Mouse (Mus musculus) E14TG2a.4 (cell line): Measurements from ENCODE around the gene Ifi206.
"Not testable (repeated sequence)": the region's sequence is repeated elsewhere in the genome, so short reads cannot be mapped to it uniquely, and the experiment has no call there.

Experiments used
- H3K27me3 ChIP-seq: 2 replicates; pipeline ENCODE4 v1.6.1; 2014; ENCODE audit warnings: low read length, control low read depth; ENCODE audit not compliant: insufficient read depth
- H3K36me3 ChIP-seq: 2 replicates; pipeline ENCODE4 v1.6.1; 2014; ENCODE audit warnings: low read length, control low read depth; ENCODE audit not compliant: insufficient read depth
- H3K4me1 ChIP-seq: replicated peaks from 2 replicates; pipeline ENCODE4 v1.6.1; 2014; ENCODE audit warnings: low read depth, low read length, control low read depth
- H3K4me3 ChIP-seq: replicated peaks from 2 replicates; pipeline ENCODE4 v1.5.1; 2014; ENCODE audit warnings: mild to moderate bottlenecking, low read length
- H3K9me3 ChIP-seq: 2 replicates; pipeline ENCODE4 v1.6.1; 2014; ENCODE audit warnings: low read length, control low read depth
- CTCF ChIP-seq: conservative IDR thresholded peaks from 2 replicates; pipeline ENCODE4 v1.5.1; 2014; ENCODE audit warnings: low read length
- NANOG ChIP-seq: IDR thresholded peaks from 2 replicates; pipeline ENCODE4 v1.6.1; 2014; ENCODE audit warnings: borderline replicate concordance, low read length, mixed read lengths
- POU5F1 ChIP-seq: IDR thresholded peaks from 2 replicates; pipeline ENCODE4 v1.6.1; 2014; ENCODE audit warnings: low read length, borderline replicate concordance

The Ifi206 gene

DNA sequence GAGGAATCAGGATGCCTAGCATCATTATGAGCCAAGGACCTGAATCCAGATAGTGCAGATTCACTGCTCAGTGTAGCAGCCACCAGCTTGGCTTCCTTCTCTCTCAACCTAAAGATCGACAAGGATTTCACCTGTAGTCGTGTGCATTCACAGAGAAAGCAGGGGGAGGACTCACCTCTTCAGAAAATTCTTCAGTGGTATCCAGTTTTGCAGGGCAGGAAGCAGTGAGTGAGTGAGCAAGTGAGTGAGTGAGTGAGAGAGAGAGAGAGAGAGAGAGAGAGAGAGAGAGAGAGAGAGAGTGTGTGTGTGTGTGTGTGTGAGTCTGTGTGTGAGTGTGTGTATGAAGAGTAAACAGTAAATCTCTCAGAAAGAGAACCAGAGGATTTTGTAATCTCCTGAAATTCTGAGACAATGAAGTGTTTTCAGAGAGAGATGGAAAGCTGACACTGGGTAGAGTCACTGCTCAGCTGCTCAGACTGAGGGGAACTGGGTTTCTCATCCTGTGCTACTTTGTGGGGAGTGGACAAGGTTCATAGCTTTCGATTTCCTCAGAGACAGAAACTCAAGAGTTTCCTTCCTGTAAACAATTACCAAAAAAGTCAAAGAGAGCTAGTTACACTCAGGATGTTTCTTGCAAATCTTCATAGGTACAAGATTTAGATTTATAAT is at the start of gene Ifi206:
TSS of gene Ifi206 (minus strand) at position 230 of the 669 bp plus-strand sequence.
- H3K9me3 ChIP-seq, H3K36me3 ChIP-seq, H3K4me3 ChIP-seq, H3K4me1 ChIP-seq, H3K27me3 ChIP-seq: not testable (repeated sequence)

DNA sequence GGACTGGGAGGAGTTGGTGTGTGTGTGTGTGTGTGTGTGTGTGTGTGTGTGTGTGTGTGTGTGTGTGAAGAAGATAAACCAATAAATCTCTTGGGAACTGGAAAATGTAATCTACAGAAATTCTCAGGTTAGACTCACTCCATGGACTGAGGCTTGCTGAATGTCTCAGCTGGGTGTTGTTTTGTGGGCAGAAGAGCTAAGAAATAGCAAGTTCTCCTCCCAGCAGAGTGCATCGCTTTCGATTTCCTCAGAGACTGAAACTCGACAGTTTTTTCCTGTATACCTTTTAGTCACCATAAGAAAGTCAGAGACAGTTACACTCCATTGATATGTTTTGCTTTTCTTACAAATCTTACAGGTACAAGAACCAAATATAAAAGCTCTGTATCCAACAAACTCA is 45.0 kb upstream of the Ifi206 start, which contains the start of gene Ifi214:
TSS of gene Ifi214 (minus strand) at position 167 of the 400 bp plus-strand sequence.
- H3K9me3 ChIP-seq, H3K27me3 ChIP-seq, H3K36me3 ChIP-seq, H3K4me3 ChIP-seq, H3K4me1 ChIP-seq: not testable (repeated sequence)

DNA sequence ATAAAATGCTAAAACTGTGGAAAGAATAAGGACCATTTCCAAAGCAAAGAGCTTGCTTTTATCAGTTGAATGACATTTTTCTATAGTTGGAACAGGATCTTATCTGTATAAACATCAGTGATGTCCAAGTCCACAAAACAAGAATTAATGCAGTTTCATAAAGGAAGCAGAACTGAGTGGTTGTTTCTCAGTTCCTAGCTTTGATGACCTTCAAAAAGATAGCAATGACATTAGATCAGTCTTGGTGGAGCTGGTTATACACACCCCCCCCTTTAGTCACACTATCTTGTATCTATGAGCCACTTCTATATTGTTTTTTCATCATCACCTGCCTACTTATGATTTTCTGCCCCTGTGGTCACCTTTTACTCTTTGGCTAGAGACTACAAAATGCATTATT is 30.6 kb upstream of the Ifi206 start:
- Histone ChIP-seq H3K4me3 (no peak overlapping the region), H3K4me1 (no peaks in the 10 kb centered on the region), H3K9me3 (no peaks in the 10 kb centered on the region), H3K27me3 (no peaks in the 10 kb centered on the region), H3K36me3 (no peaks in the 10 kb centered on the region)
- TF ChIP-seq POU5F1 (no peak), CTCF (no peak), NANOG (no peak)

GRCm38 (mm10) chr1:173510595-173510994 is 19.8 kb upstream of the Ifi206 start:
- H3K9me3 ChIP-seq, H3K4me1 ChIP-seq, H3K4me3 ChIP-seq, H3K36me3 ChIP-seq, H3K27me3 ChIP-seq: not testable (repeated sequence)

DNA sequence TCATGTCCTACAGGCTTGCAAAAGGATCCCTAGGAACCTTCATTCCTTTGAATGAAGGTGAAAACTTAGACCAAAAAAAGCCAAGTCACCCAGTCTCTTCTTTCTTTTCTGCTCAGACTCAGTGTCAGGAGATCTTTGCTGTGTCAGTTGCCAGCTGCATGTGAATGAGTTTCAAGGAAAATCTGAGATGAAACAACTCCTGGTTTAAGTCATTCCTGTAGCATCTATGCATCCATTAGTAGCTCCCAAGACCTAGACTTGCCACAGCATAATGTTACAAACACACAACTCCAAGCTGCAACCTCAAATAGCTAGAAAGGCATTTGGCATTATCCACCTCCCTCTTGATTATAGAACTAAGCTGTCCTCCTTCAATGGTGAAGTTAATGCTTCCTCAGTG is 642 bp upstream of the Ifi206 start:
- not testable (repeated sequence) for H3K36me3 ChIP-seq, H3K9me3 ChIP-seq, H3K4me3 ChIP-seq, H3K27me3 ChIP-seq, H3K4me1 ChIP-seq

GRCm38 (mm10) chr1:173481182-173481574 is 9.7 kb downstream of the Ifi206 start:
- H3K27me3 ChIP-seq, H3K4me3 ChIP-seq, H3K9me3 ChIP-seq, H3K36me3 ChIP-seq, H3K4me1 ChIP-seq: not testable (repeated sequence)

DNA sequence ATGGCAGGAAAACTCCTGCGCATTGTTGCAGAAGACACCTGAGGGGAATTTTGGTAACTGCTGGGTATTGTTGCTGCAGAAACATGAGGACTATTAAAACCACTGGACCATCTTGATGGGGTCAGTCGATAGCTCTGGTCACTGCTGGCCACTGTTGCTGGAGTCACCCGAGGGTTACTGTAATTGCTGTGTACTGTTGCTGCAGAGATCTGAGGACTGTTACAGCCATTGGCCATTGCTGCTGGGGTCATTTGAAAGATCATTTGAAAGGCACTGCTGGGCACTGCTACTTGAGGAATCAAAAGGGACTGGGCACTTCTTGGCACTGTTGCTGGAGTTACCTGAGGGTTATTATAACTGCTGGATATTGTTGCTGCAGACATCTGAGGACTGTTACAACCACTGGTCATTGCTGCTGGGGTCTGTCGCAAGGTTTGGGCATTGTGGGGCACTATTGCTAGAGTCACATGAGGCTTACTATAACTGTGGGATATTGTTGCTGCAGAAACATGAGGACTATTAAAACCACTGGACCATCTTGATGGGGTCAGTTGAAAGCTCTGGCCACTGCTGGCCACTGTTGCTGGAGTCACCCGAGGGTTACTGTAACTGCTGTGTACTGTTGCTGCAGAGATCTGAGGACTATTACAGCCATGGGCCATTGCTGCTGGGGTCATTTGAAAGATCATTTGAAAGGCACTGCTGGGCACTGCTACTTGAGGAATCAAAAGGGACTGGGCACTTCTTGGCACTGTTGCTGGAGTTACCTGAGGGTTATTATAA is 10.3 kb downstream of the Ifi206 start:
- H3K36me3 ChIP-seq, H3K4me1 ChIP-seq, H3K27me3 ChIP-seq, H3K4me3 ChIP-seq, H3K9me3 ChIP-seq: not testable (repeated sequence)

DNA sequence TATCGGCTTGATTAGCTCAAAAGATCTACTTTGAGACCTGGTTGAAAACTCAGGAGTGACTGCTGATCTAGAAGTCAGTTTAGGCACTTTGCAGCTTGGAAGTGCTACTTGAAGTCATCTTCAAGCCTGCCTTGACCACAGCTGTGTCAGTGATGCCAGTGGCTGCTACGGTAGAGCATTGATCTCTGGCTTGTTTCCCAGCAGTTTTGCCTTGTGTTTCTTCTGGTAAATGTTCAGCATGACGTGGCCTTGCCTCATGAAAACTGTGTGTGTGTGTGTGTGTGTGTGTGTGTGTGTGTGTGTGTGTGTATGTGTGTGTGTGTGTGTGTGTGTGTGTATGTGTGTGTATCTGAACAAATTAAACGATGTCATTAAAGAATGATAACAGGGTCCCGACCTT is 34.1 kb downstream of the Ifi206 start:
- no peak overlapping the region for H3K4me3 ChIP-seq
- no peaks in the 10 kb centered on the region for H3K27me3 ChIP-seq
- no peaks in the 10 kb centered on the region for H3K4me1 ChIP-seq
- H3K36me3 ChIP-seq: peaks cover 60% of the 10 kb centered on the region
- TF ChIP-seq CTCF (no peak), POU5F1 (no peak), NANOG (no peak)
- peaks cover 5% of the 10 kb centered on the region for H3K9me3 ChIP-seq

GRCm38 (mm10) chr1:173456139-173456754 is 34.6 kb downstream of the Ifi206 start:
- H3K4me1 ChIP-seq: no peaks in the 10 kb centered on the region
- no peaks in the 10 kb centered on the region for H3K27me3 ChIP-seq
- peaks cover 61% of the 10 kb centered on the region for H3K36me3 ChIP-seq
- H3K4me3 ChIP-seq: no peak overlapping the region
- H3K9me3 ChIP-seq: peaks cover 10% of the 10 kb centered on the region
- TF ChIP-seq POU5F1 (no peak), CTCF (peak; percentile 54), NANOG (no peak)

- Histone ChIP-seq H3K27me3 (no peaks in the 10 kb centered on the region), H3K9me3 (peaks cover 32% of the 10 kb centered on the region), H3K36me3 (peaks cover 71% of the 10 kb centered on the region), H3K4me1 (no peaks in the 10 kb centered on the region), H3K4me3 (no peak overlapping the region)
- TF ChIP-seq NANOG: no peak
- TF ChIP-seq CTCF: no peak
- TF ChIP-seq POU5F1: no peak
Measured at GRCm38 (mm10) chr1:173451665-173452064, 39.2 kb downstream of the Ifi206 start.
